Mouse (Mus musculus) midbrain, embryonic 12.5 days (tissue): ENCODE measurements around the gene Cyp4f14. TPM values are rescaled to one million over a fixed set of nuclear protein-coding genes. Genes with fewer than 3 reads are reported as not detected.
"Not testable (repeated sequence)": the region's sequence is repeated elsewhere in the genome, so short reads cannot be mapped to it uniquely, and the experiment has no call there.

ENCODE experiments used
- ATAC-seq: fragments of 200-750 bp; cut with Nextera tagmentation; 2 replicates; pipeline ENCODE4 v1.8.0; 2017; ENCODE audit warnings: low read depth, moderate TSS enrichment, moderate library complexity; ENCODE audit not compliant: low FRiP score
- H3K27ac ChIP-seq: fragments of 300-500 bp; sonication (generic); replicated peaks from 2 replicates; pipeline ENCODE4 v1.5.1; 2016; ENCODE audit warnings: mild to moderate bottlenecking
- H3K27me3 ChIP-seq: fragments of 300-500 bp; sonication (generic); 2 replicates; pipeline ENCODE4 v1.6.1; 2016; ENCODE audit warnings: mild to moderate bottlenecking
- H3K36me3 ChIP-seq: fragments of 300-500 bp; sonication (generic); 2 replicates; pipeline ENCODE4 v1.6.1; 2016
- H3K4me1 ChIP-seq: fragments of 300-500 bp; sonication (generic); 2 replicates; pipeline ENCODE4 v1.6.1; 2016
- H3K4me2 ChIP-seq: fragments of 300-500 bp; sonication (generic); replicated peaks from 2 replicates; pipeline ENCODE4 v1.6.1; 2016; ENCODE audit warnings: mild to moderate bottlenecking, moderate library complexity
- H3K4me3 ChIP-seq: fragments of 300-500 bp; sonication (generic); 2 replicates; pipeline ENCODE4 v1.5.1; 2016; ENCODE audit warnings: mild to moderate bottlenecking
- H3K9ac ChIP-seq: fragments of 300-500 bp; sonication (generic); replicated peaks from 2 replicates; pipeline ENCODE4 v1.6.1; 2016; ENCODE audit warnings: mild to moderate bottlenecking, moderate library complexity
- H3K9me3 ChIP-seq: fragments of 300-500 bp; sonication (generic); 2 replicates; pipeline ENCODE4 v1.6.1; 2016; ENCODE audit warnings: mild to moderate bottlenecking
- WGBS: fragments of 180-500 bp; shearing (Covaris S2); methylation state at CpG from one replicate; pipeline ENCODE4 v1.1.7; 2016; 5-methylcytosine and 5-hydroxymethylcytosine counted together
- polyA plus RNA-seq: library from polyadenylated mRNA; unstranded; fragments of >200 nt; fragmentation: Nextera tagmentation; extraction: Ambion mirVana; gene quantifications from 2 replicates; pipeline ENCODE4 v1.2.1, GENCODE M21; 2016

The Cyp4f14 gene
- polyA plus RNA-seq, 1 experiment from 2014 or later: not detected

GRCm38 (mm10) chr17:32890852-32891238 is 26.3 kb downstream of the Cyp4f14 start:
- Histone ChIP-seq H3K4me3 (peak overlapping the region; percentile 74), H3K27me3 (no peaks in the 10 kb centered on the region), H3K9me3 (no peaks in the 10 kb centered on the region), H3K4me2 (peak overlapping the region; percentile 78), H3K4me1 (peaks cover 16% of the 10 kb centered on the region), H3K27ac (peak overlapping the region; percentile 82), H3K36me3 (peaks cover 3% of the 10 kb centered on the region; the same call in 1 of the 2 replicates), H3K9ac (peak overlapping the region; percentile 78)
- WGBS: 7% methylated on average over 11 of the region's 11 CpGs
- ATAC-seq: no peak

- WGBS: 95% methylated on average over 6 of the region's 6 CpGs
- H3K27ac ChIP-seq: no peak overlapping the region
- H3K4me1 ChIP-seq: peaks cover 16% of the 10 kb centered on the region
- peaks cover 14% of the 10 kb centered on the region; the same call in 1 of the 2 replicates for H3K36me3 ChIP-seq
- no peaks in the 10 kb centered on the region for H3K27me3 ChIP-seq
- no peaks in the 10 kb centered on the region for H3K9me3 ChIP-seq
- no peak overlapping the region for H3K9ac ChIP-seq
- H3K4me2 ChIP-seq: peak overlapping the region; percentile 78; the same call in 1 of the 2 replicates
- H3K4me3 ChIP-seq: no peak overlapping the region
- ATAC-seq: no peak
Measured at GRCm38 (mm10) chr17:32889611-32890010, 27.5 kb downstream of the Cyp4f14 start.

DNA sequence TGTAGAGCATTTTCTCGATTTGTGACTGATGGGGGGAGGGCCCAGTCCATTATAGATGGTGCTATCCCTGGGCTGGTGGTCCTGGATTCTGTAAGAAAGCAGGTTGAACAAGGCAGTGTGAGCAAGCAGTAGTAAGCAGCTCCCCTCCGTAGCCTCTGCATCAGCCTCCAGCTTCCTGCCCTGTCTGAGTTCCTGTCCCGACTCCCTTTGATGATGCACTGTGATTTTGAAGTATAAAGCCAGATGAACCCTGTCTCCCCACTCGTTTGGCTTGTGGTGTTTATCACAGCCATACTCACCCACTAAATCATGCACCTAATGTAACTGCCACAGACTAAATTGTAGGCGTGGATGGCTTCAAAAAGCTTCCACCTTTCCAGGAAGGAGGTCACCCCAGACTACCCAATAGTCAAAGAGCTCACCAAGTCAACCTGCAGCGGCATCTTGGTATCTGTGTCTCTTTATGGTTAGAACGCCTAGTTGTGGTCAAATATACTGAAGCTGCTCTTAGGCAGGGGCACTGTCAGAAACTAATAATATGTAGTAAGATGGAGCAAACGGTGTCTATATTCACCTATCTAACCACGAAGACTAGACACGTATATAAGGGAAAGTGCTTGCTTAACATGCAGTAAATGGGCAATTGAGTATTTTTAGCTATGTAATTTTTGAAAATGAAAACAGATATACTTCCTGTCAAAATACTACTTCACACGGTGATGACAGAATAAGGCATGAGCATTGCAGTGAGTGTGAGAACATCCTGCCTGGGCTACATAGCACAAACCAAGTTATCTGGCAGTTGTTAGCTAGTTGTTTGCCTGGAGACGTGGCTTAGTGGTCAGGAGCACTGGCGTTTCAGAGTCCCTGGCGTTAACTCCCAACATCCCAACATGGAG is 36.6 kb downstream of the Cyp4f14 start:
- H3K9ac ChIP-seq: no peak overlapping the region
- no peak for ATAC-seq
- H3K4me3 ChIP-seq: no peak overlapping the region
- H3K4me2 ChIP-seq: no peak overlapping the region
- no peaks in the 10 kb centered on the region for H3K4me1 ChIP-seq
- H3K27ac ChIP-seq: no peak overlapping the region
- 92% methylated on average over 14 of the region's 14 CpGs for WGBS
- H3K36me3 ChIP-seq: peaks cover 56% of the 10 kb centered on the region
- H3K27me3 ChIP-seq: peaks cover 7% of the 10 kb centered on the region; the same call in 1 of the 2 replicates
- no peaks in the 10 kb centered on the region for H3K9me3 ChIP-seq

DNA sequence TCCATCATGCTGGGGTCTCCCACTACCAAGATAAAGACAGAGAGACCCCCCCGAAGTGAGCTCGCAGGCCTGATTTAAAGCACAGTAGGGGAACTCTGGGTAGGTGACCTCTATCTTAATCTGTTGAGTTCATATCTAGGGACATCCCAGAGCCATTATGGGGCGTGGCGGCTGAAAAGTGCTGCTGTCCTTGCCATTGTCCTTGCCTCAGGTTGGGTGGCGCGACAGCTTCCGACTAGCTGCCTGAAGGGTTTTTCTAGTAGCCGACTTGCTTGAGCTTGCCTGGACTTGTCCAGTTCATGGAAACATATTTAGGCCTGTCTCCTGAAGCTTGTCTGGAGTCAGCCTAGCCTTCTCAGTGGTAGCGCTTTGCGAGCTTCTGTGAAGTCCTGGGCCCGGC is 38.4 kb downstream of the Cyp4f14 start:
- H3K36me3 ChIP-seq: peaks cover 38% of the 10 kb centered on the region
- H3K9ac ChIP-seq: no peak overlapping the region
- H3K4me1 ChIP-seq: no peaks in the 10 kb centered on the region
- H3K4me3 ChIP-seq: no peak overlapping the region
- no peaks in the 10 kb centered on the region for H3K9me3 ChIP-seq
- WGBS: 94% methylated on average over 11 of the region's 11 CpGs
- H3K27ac ChIP-seq: no peak overlapping the region
- peaks cover 7% of the 10 kb centered on the region; the same call in 1 of the 2 replicates for H3K27me3 ChIP-seq
- H3K4me2 ChIP-seq: no peak overlapping the region
- no peak for ATAC-seq

- no peak overlapping the region for H3K4me2 ChIP-seq
- no peak overlapping the region for H3K4me3 ChIP-seq
- peaks cover 7% of the 10 kb centered on the region; the same call in 1 of the 2 replicates for H3K27me3 ChIP-seq
- H3K27ac ChIP-seq: no peak overlapping the region
- H3K36me3 ChIP-seq: peaks cover 27% of the 10 kb centered on the region
- WGBS: 17% methylated on average over 22 of the region's 22 CpGs
- H3K9me3 ChIP-seq: no peaks in the 10 kb centered on the region
- ATAC-seq: no peak
- no peak overlapping the region for H3K9ac ChIP-seq
- no peaks in the 10 kb centered on the region for H3K4me1 ChIP-seq
Measured at GRCm38 (mm10) chr17:32877471-32878171, 39.5 kb downstream of the Cyp4f14 start.

DNA sequence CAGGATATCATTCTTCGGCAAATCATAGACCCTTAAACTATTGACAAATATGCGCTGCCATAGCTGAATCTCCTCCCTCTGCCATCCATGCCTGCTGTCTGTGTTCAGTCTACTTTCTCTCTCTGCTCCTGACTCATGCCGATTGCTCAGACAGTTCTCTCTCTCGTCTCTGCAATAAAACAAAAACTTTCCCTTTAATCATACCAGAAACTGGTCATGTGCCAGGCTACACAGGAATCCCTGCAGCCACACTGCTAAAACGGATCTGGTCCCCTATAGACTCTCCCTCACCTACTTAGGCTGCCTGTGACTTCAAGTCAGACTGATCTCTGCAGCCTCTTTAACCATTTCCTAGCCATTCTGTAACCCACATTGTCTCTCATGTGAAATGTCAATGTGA is 44.4 kb downstream of the Cyp4f14 start:
- Histone ChIP-seq H3K9ac (no peak overlapping the region), H3K4me3 (no peak overlapping the region), H3K9me3 (peaks cover 4% of the 10 kb centered on the region; the same call in 1 of the 2 replicates), H3K36me3 (no peaks in the 10 kb centered on the region), H3K27me3 (0 out of 2 replicates have a peak, but pooled peaks cover 5% of the 10 kb centered on the region), H3K27ac (no peak overlapping the region), H3K4me2 (no peak overlapping the region), H3K4me1 (no peaks in the 10 kb centered on the region)
- no peak for ATAC-seq
- WGBS: 74% methylated on average over 5 of the region's 5 CpGs

- no peak for ATAC-seq
- no peaks in the 10 kb centered on the region for H3K36me3 ChIP-seq
- H3K4me3 ChIP-seq: no peak overlapping the region
- no peaks in the 10 kb centered on the region for H3K27me3 ChIP-seq
- no peak overlapping the region for H3K4me2 ChIP-seq
- no peak overlapping the region for H3K9ac ChIP-seq
- no peak overlapping the region for H3K27ac ChIP-seq
- peaks cover 4% of the 10 kb centered on the region; the same call in 1 of the 2 replicates for H3K9me3 ChIP-seq
- 87% methylated on average over 4 of the region's 4 CpGs for WGBS
- no peaks in the 10 kb centered on the region for H3K4me1 ChIP-seq
Measured at GRCm38 (mm10) chr17:32872091-32872490, 45.1 kb downstream of the Cyp4f14 start.

GRCm38 (mm10) chr17:32871483-32871882 is 45.7 kb downstream of the Cyp4f14 start:
- Histone ChIP-seq H3K27ac (no peak overlapping the region), H3K36me3 (no peaks in the 10 kb centered on the region), H3K4me1 (no peaks in the 10 kb centered on the region), H3K4me2 (no peak overlapping the region), H3K27me3 (no peaks in the 10 kb centered on the region), H3K4me3 (no peak overlapping the region), H3K9ac (no peak overlapping the region), H3K9me3 (peaks cover 4% of the 10 kb centered on the region; the same call in 1 of the 2 replicates)
- WGBS: 93% methylated on average over 1 of the region's 1 CpGs
- ATAC-seq: no peak

DNA sequence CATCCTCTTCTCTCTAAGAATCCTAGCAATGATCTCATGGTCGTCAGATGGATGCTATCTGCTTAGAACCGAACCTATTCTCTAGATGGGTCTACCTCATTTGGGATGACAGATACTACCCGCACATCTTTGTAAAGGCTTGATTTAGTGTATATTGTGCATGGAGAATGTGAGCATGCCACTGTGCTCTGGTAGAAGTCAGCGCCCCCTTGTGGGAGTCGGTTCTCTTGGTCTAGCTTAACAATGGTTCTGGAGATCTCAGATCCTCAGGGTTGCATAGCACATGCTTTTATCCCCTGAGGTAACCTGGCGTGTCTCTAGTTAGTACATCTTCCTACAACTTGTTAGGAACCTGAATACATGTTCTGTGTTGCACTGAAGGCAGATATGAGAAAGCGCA is 49.9 kb downstream of the Cyp4f14 start:
- WGBS: 64% methylated on average over 5 of the region's 7 CpGs
- not testable (repeated sequence) for ATAC-seq, H3K4me3 ChIP-seq, H3K36me3 ChIP-seq, H3K9ac ChIP-seq, H3K27ac ChIP-seq, H3K9me3 ChIP-seq, H3K4me2 ChIP-seq, H3K27me3 ChIP-seq, H3K4me1 ChIP-seq

- ATAC-seq, H3K27me3 ChIP-seq, H3K4me2 ChIP-seq, H3K36me3 ChIP-seq, H3K9ac ChIP-seq, H3K9me3 ChIP-seq, H3K4me1 ChIP-seq, H3K4me3 ChIP-seq, H3K27ac ChIP-seq: not testable (repeated sequence)
- 65% methylated on average over 4 of the region's 6 CpGs for WGBS
Measured at GRCm38 (mm10) chr17:32856713-32857112, 60.4 kb downstream of the Cyp4f14 start.
